ENCODE assay signal across 8 mouse cellular contexts in the genomic region with DNA sequence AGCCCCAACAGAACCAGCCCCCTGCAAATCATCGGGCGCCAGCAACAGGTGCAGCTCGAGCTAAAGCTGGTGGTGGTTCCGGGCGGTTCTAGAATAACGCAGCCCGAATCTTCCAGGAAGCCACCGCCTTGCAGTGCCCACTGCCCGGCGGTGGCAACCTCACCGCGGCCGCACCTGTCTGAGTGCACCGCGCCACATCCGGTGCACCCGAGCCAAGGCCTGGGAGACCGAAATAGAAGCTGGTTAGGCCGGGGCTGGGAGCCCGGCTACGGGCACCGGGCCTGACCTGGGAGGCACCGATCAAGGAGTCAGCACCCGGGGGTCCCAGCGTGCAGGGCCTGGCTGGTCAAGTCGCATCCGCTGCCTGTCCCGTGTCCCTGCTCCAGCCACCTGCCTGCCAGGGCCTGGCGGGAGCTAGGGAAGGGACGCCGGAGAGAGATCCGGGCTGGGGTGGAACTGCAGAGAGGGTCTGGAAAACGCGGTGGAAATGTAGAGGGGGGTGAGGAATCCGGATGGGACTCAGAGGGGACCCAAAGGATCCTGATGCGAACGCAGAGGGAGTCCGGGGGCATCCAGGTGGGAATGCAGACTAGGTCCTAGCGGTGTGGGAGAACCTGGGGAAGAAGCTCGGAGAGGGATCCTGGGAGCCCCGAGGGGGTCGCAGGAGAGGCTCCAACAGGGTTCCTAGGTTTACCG. TPM values are rescaled to one million over a fixed set of nuclear protein-coding genes. Genes with fewer than 3 reads are reported as not detected.
A peak's percentile ranks its signal among the peaks of the same experiment; 100 is the strongest.
DNase-seq lines count a peak whose midpoint lies in the region; ATAC-seq and TF ChIP-seq lines count a peak whose summit lies in the region.

No protein-coding gene starts in this region.

- ATAC-seq in embryonic facial prominence, embryonic 13.5 days (ENCODE audit: insufficient number of reproducible peaks, insufficient read depth, low FRiP score, low TSS enrichment, low read depth): peak; percentile 17
- ATAC-seq in heart, embryonic 15.5 days (replicated peaks; ENCODE audit: insufficient number of reproducible peaks, insufficient read depth, low FRiP score, low read depth): peak; percentile 54; the same call in 1 of the 2 replicates
- peak; percentile 83 for ATAC-seq in megakaryocyte, adult 5-6 weeks (ENCODE audit: poor library complexity, severe bottlenecking)

- peak overlapping the region; percentile 95 for H3K4me2 ChIP-seq in embryonic facial prominence, embryonic 13.5 days
- peak overlapping the region; percentile 94 for H3K4me2 ChIP-seq in heart, embryonic 15.5 days

- TF ChIP-seq CTCF in E14TG2a.4 (conservative IDR thresholded peaks at IDR 0.05; ENCODE audit: low read length): no peak

- no peaks in the 10 kb centered on the region for H3K9me3 ChIP-seq in E14TG2a.4 (ENCODE audit: low read length)
- H3K9me3 ChIP-seq in embryonic facial prominence, embryonic 13.5 days: no peaks in the 10 kb centered on the region
- no peaks in the 10 kb centered on the region for H3K9me3 ChIP-seq in heart, embryonic 15.5 days (replicated peaks)

- peak; percentile 41 for DNase-seq in adrenal gland, adult 2 months
- DNase-seq in kidney, postnatal 14 days: peak; percentile 53
- peak; percentile 50 for DNase-seq in spleen, adult 12 weeks (ENCODE audit: low spot score)
- no peak for DNase-seq in frontal cortex, postnatal 14 days (ENCODE audit: low spot score in 2 of 2)

- WGBS in embryonic facial prominence, embryonic 13.5 days: 2% methylated on average over 43 of the region's 43 CpGs
- 2% methylated on average over 42 of the region's 43 CpGs for WGBS in heart, embryonic 15.5 days

- H3K36me3 ChIP-seq in E14TG2a.4 (ENCODE audit: insufficient read depth, low read length): no peaks in the 10 kb centered on the region
- no peaks in the 10 kb centered on the region for H3K36me3 ChIP-seq in embryonic facial prominence, embryonic 13.5 days
- H3K36me3 ChIP-seq in heart, embryonic 15.5 days: no peaks in the 10 kb centered on the region

- peak overlapping the region; percentile 82 for H3K9ac ChIP-seq in embryonic facial prominence, embryonic 13.5 days
- H3K9ac ChIP-seq in heart, embryonic 15.5 days: peak overlapping the region; percentile 82

- peaks cover 36% of the 10 kb centered on the region for H3K27me3 ChIP-seq in E14TG2a.4 (ENCODE audit: insufficient read depth, low read length)
- H3K27me3 ChIP-seq in embryonic facial prominence, embryonic 13.5 days: peaks cover 15% of the 10 kb centered on the region
- H3K27me3 ChIP-seq in heart, embryonic 15.5 days: no peaks in the 10 kb centered on the region

- H3K4me1 ChIP-seq in E14TG2a.4 (replicated peaks; ENCODE audit: low read depth, low read length): peaks cover 40% of the 10 kb centered on the region
- H3K4me1 ChIP-seq in embryonic facial prominence, embryonic 13.5 days: peaks cover 41% of the 10 kb centered on the region
- H3K4me1 ChIP-seq in heart, embryonic 15.5 days (replicated peaks): peaks cover 27% of the 10 kb centered on the region

- H3K27ac ChIP-seq in embryonic facial prominence, embryonic 13.5 days: no peak overlapping the region
- H3K27ac ChIP-seq in heart, embryonic 15.5 days: peak overlapping the region; percentile 62

- peak overlapping the region; percentile 97 for H3K4me3 ChIP-seq in E14TG2a.4 (replicated peaks; ENCODE audit: low read length)
- H3K4me3 ChIP-seq in embryonic facial prominence, embryonic 13.5 days: peak overlapping the region; percentile 88
- H3K4me3 ChIP-seq in heart, embryonic 15.5 days: peak overlapping the region; percentile 86

RNA-seq across cellular contexts. Expression of gene Sema4d, which starts 0.7 kb away (rescaled TPM):
- total RNA-seq in adrenal gland, adult 2 months (2021): 10 to 100 TPM; 14.6 to 15.1 TPM
- 13.3 and 13.7 TPM in 2 replicates for polyA plus RNA-seq in adrenal gland, adult 2 months (2012; rRNA removed)
- 7.3 and 9.3 TPM in 2 replicates for polyA plus RNA-seq in embryonic facial prominence, embryonic 13.5 days (2015; fragmentation: Nextera tagmentation; extraction: Ambion mirVana)
- polyA plus RNA-seq in heart, embryonic 15.5 days (2015; fragmentation: Nextera tagmentation; extraction: Ambion mirVana): 14.7 and 19.8 TPM in 2 replicates
- 99.8 and 110 TPM in 2 replicates for total RNA-seq in megakaryocyte, adult 5-6 weeks (2015)
- total RNA-seq in megakaryocyte, adult 5-6 weeks (2017): 54.1 and 66.6 TPM in 2 replicates

RNA-seq across cellular contexts. Expression of gene Gadd45g, which starts 53.6 kb away (rescaled TPM):
- 10 to 100 TPM; 41.0 to 57.6 TPM for total RNA-seq in adrenal gland, adult 2 months (2021)
- 20.8 and 30.2 TPM in 2 replicates for polyA plus RNA-seq in adrenal gland, adult 2 months (2012; rRNA removed)
- polyA plus RNA-seq in embryonic facial prominence, embryonic 13.5 days (2015; fragmentation: Nextera tagmentation; extraction: Ambion mirVana): 50.6 and 55.5 TPM in 2 replicates
- 47.3 and 49.1 TPM in 2 replicates for polyA plus RNA-seq in heart, embryonic 15.5 days (2015; fragmentation: Nextera tagmentation; extraction: Ambion mirVana)
- 2.6 and 4.4 TPM in 2 replicates for total RNA-seq in megakaryocyte, adult 5-6 weeks (2015)
- total RNA-seq in megakaryocyte, adult 5-6 weeks (2017): 8.7 and 11.2 TPM in 2 replicates

Comparison
In these comparisons a context has a peak if more than half of its experiments do, and no peak if none do; other contexts are left out.
1. DNase-seq: peak in adrenal gland, adult 2 months (single experiment), kidney, postnatal 14 days (single experiment) and spleen, adult 12 weeks (single experiment); none in frontal cortex, postnatal 14 days (0 of 2).
2. ATAC-seq: peak in every context shown above with its lines; median percentile 83 in megakaryocyte, adult 5-6 weeks; 54 in heart, embryonic 15.5 days; 17 in embryonic facial prominence, embryonic 13.5 days.
3. Peak in every context shown above with its lines, with median percentiles within 50 percentile points of each other: H3K4me3 ChIP-seq.